Mouse (Mus musculus) G1E (cell line): Measurements from ENCODE around the gene Kcnq1.

Experiments used
- CTCF ChIP-seq: IDR thresholded peaks from 2 replicates; pipeline ENCODE4 v1.5.1; 2012; ENCODE audit warnings: low read depth, low read length, inconsistent platforms, mixed read lengths
- GATA1 ChIP-seq: IDR thresholded peaks from 2 replicates; pipeline ENCODE4 v1.6.1; 2012; ENCODE audit warnings: borderline replicate concordance, low read length, inconsistent platforms, mixed read lengths

GRCm38 (mm10) chr7:143162051-143162450 lies 55.9 kb downstream of the Kcnq1 start:
- TF ChIP-seq CTCF (no peak), GATA1 (no peak)
